Mouse (Mus musculus) CH12.LX (cell line): ENCODE results near the gene Dpf3.

ENCODE experiments used
- CTCF ChIP-seq, 2 experiments: IDR thresholded peaks in 1 of 2; conservative IDR thresholded peaks in 1 of 2; 2 replicates each; pipeline ENCODE4 v1.5.1; 2011 to 2012; ENCODE audit warnings: low read depth in 2 of 2, low read length in 2 of 2, improper control_type of control experiment in 1 of 2, inconsistent platforms in 1 of 2, mild to moderate bottlenecking in 1 of 2, moderate library complexity in 1 of 2
- ELF1 ChIP-seq: IDR thresholded peaks from 2 replicates; pipeline ENCODE4 v1.6.1; 2014; ENCODE audit warnings: low read depth, mild to moderate bottlenecking, inconsistent platforms, low read length, improper control_type of control experiment
- HCFC1 ChIP-seq: IDR thresholded peaks from 2 replicates; pipeline ENCODE4 v1.6.1; 2012; ENCODE audit warnings: low read depth, mild to moderate bottlenecking, inconsistent platforms, low read length, improper control_type of control experiment
- MAZ ChIP-seq: IDR thresholded peaks from 2 replicates; pipeline ENCODE4 v1.6.1; 2012; ENCODE audit warnings: low read depth, mild to moderate bottlenecking, inconsistent platforms, low read length, improper control_type of control experiment, moderate library complexity
- USF2 ChIP-seq: conservative IDR thresholded peaks from 2 replicates; pipeline ENCODE4 v1.6.1; 2011; ENCODE audit warnings: low read depth, low read length, improper control_type of control experiment

GRCm38 (mm10) chr12:83207481-83207880 lies 280.0 kb downstream of the Dpf3 start:
- TF ChIP-seq ELF1 (no peak), USF2 (no peak), CTCF (conservative IDR thresholded peaks at IDR 0.05 in 1 of 2, IDR thresholded peaks at IDR 0.05 in 1 of 2; ENCODE audit: low read depth in 2 of 2, low read length in 2 of 2) (no peak), HCFC1 (no peak), MAZ (no peak)
